Mouse (Mus musculus) spleen, postnatal 10 days (tissue): Measurements from ENCODE around the gene Gm21915.

Source experiments
- DNase-seq, 2 experiments: peaks; one replicate each; pipeline ENCODE4 v3.0.0; 2021 to 2022; ENCODE audit warnings: low spot score in 2 of 2

Gm21915 gene

DNA sequence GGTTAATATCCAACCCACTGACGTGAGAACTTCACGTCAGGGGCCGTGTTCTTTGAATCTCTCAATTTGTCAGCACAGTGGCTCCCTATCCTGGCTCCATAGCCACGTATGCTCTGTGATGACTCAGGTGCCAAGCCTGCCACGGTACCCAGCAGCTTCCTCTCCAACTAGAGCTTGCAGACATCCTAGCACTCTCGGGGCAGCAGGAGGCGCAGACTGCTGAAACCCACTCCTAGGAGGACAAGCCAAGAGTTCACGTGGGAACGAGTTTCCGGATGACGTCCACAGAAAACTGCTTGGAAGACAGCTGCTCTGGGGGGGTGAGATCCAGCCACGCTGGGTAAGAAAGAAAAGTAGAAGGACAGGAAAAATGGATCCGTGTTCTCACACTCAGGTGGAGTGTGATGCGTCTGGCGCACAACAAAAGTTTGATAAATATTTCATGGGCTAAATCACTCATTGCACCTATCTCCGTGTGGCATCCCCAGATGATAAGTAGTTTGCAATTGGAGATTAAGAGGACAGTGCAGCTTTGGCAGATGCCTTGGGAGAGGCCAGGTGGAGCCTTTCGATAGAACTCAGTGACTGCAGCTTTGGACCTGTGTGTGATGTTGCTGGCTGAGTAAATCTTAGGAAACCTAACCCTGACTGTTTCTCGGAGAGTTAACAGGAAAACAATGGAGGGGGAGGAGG lies 46.9 kb downstream of the Gm21915 start:
- no peak for DNase-seq

- no peak for DNase-seq
Observed at GRCm38 (mm10) chr9:40717875-40718185, 47.4 kb downstream of the Gm21915 start.
